Mouse (Mus musculus) brain, embryonic 14.5 days (tissue): ENCODE data around the gene Gm28230.

Source experiments
- CTCF ChIP-seq: fragments of 200-500 bp; IDR thresholded peaks from 2 replicates; pipeline ENCODE4 v1.5.1; 2012; ENCODE audit warnings: inconsistent platforms, mild to moderate bottlenecking, moderate library complexity, borderline replicate concordance; ENCODE audit not compliant: insufficient read depth, insufficient read length; ENCODE audit errors: extremely low read depth
- POLR2A ChIP-seq: fragments of 200-500 bp; IDR thresholded peaks from 2 replicates; pipeline ENCODE4 v1.6.1; 2012; ENCODE audit warnings: mild to moderate bottlenecking, inconsistent platforms, borderline replicate concordance; ENCODE audit not compliant: poor library complexity, insufficient read depth, insufficient read length, severe bottlenecking; ENCODE audit errors: extremely low read depth

- no peak for TF ChIP-seq POLR2A
- TF ChIP-seq CTCF = no peak
These were observed 39.4 kb upstream of the Gm28230 start for GRCm38 (mm10) chr2:74686988-74687697.
